Mouse (Mus musculus) adrenal gland, adult (tissue): ENCODE measurements at regions not wholly inside any gene's neighbourhood (a gene's known extent, or its start where the extent isn't known, plus 50 kb on each side); places are given as distances from the start of the nearest gene placed in this dataset.

ENCODE experiments used
- DNase-seq, 2 experiments: peaks; one replicate each; pipeline ENCODE4 v3.0.0; 2022 to 2023; ENCODE audit warnings: low spot score in 1 of 2; ENCODE audit not compliant: inconsistent age in 2 of 2

DNA sequence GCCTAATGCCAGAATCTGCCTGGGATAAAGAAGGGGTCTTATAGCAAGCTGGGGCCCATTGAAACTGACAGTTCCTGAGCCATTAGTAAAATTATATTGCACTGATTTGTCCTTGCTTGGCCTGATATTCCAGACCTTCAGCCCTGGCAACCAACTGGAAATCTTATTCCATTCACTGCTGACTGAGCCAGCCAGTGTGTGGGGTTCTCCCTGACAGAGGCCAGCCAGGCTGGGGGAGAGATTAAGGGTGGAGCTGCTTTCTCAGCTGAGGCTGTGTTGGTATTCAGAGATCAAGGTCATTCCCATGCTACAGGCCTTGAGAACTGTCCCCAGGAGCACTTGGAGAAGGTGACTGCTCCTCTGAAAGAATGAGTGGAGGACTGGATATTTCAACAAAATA lies 226.9 kb downstream of the Ar start:
- peak; percentile 6 to 30 for DNase-seq

DNA sequence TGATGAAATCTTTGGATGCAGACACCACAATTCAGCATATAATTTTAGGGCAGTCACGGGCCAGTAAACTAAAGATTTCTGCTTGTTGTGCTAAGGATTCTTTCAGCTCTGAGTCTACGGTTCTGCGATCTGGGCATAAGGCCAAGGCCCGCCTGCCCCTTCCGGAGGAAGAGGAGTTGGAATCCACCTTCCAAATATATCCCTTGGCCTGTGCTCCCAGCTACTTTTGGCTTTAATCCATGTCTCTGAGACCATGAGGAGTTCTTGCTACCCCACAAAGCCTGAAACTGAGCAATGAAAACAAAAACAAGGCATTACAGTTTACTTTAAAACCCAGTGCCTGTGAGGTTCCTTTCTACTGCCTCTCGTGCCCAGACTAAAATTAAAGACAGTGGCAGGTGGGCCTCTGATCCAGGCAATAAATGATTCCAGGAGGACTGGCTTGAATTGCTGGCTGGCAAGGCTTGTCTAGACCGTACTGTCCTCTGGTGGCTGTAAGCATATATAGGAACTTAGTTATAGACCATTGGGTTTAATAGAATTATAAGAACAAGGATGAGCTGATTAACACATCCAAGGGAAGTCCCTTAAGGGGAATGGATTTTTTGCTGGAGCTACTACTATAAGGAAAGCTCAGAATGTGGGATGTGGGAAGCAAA lies 231.8 kb downstream of the Ar start:
- peak; percentile 54 to 80 for DNase-seq

DNA sequence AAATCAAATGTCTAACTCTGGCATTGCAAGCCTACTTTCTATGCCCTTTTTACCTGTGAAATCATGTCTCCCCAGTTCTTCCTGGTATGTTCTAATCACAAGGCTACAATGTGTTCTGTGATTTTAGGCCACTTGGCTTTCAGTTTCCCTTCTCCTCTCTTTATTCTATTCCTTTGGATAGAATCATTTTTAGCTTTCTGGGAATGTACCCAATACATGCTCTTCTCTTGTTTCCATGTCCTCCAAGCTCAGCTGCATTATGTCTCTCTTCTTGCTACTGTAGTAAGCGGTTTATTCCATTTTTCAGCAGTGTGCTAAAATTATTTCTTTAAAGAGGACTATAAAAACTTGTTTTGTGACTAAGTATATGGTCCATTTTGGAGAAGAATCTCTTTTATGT lies 235.4 kb downstream of the Ar start:
- DNase-seq, result no peak

DNA sequence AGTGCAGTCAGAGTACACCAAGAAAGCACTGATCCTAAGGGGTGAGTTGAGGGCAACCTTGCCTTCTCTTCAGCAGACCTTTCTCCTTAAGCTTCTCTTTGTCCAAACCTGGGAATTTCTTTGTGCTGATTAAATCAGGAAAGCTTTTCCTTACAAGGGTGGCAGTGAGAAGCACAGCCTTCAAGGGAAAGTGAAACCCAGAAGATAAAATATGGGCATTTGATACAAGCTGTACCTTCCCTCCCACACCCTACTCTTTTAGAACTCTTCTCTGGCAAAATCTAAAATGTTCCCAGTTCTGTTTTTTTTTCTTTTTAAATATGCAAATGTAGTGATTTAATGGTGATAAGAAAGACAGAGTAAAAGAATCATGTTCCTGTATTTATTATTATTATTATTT lies 243.8 kb downstream of the Ar start:
- DNase-seq, result no peak

DNA sequence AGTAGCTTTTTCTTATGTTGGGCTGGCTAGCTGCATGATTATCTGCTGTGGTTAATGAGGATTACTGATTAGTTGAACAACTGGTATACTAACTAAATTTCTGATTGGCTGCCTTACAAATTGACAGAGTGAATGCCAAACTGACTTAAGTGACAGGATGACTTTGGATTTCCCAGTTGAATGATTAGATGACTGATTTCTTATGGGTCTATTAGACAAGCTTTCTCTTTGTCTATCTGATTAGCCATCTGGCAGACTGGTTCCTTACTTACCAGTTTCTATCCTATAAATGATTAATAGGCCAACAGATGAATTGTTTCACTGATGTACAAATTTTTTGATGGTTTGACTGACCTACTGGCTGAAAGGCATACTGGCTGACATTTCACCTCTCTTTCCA lies 260.5 kb downstream of the Ar start:
- no peak for DNase-seq

DNA sequence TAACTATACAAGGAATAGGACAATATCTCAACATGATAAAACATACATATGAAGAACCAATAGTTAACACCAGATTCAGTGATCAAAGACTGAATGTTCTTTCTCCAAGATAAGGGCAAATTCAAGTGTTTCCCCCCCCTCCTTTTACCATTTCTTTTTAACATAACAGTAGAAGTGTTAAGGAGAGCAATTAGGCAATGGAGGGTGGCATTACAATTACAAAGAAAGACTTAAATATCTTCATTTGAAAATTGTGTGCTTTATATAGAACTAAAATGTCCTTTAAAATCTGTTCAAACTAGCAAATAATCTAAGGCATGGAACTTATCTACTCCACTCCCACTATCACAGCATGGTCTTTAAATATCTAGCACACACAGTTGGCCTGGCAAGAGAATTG lies 270.9 kb downstream of the Ar start:
- DNase-seq, result no peak

DNA sequence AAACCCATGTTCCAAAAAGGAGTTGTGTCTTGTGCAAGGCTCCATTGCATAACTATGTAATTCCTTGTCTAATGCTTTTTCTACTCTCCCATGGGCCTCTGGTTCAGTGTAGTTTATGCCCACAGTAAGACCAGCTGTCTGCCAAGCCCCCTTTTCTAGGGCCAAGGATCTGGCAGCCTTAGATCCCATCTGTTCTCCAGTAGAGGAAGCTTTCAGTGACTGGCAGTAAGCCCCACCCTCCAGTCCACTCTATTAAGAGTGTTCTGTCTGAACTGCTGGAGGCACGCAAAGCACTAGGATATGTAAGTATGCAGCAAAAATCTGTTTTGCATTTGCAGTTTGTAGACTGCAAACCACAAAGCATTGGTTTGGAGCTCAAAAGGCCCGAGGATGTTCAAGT lies 303.5 kb downstream of the Ar start:
- peak in 1 of 2 experiments; percentile 17 for DNase-seq

DNA sequence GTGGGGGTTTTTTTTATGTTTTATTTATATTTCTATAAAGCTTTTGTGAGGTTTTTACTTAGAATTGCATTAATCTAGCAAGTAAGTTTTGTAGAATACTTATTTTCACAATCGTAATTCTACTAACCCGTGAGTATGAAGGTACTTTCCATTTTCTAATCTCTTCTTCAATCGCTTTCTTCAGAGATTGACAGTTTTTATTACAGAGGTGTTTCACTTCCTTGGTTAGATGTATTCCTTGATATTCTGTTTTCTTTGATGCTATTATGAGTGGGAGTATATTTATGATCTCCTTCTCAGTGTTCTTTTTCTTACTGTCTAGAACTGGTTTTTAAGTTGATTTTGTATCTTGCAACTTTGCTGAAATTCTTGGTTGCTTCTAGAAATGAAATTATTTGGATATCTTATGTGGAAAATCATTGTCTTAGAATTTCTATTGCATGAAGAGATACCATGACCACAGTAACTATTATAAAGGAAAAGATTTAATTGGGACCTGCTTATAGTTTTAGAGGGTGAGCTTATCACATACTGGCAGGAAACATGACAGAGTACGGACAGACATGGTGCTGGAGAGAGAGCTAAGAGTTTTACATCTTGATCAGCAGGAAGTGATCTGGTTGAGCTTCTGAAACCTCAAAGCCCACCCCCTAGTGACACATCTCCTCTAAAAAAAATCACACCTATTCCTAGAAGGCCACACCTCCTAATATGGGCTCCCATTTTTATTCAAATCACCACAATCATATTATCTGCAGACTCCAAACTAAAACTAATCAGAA lies 328.1 kb downstream of the Ar start:
- DNase-seq, result peak in 1 of 2 experiments; percentile 6
